Mouse (Mus musculus) megakaryocyte, adult 5-6 weeks (primary cell): ENCODE measurements around the gene Itgb4. TPM values are rescaled to one million over a fixed set of nuclear protein-coding genes. Genes with fewer than 3 reads are reported as not detected.
A peak's percentile ranks its signal among the peaks of the same experiment; 100 is the strongest.

Experiments
- ATAC-seq: 2 replicates; pipeline ENCODE4 v1.8.0; 2016; ENCODE audit warnings: mild to moderate bottlenecking, inconsistent platforms; ENCODE audit not compliant: poor library complexity, severe bottlenecking
- total RNA-seq, 2 experiments: library from RNA; stranded (forward) in 1 of 2; stranded (reverse) in 1 of 2; fragments of 153-499, 151-499 nt in 1 of 2; fragments of 221-1000, 200-1000 nt in 1 of 2; gene quantifications; 2 replicates each; pipeline versions ENCODE4 v1.2.3 to v1.2.4; 2015 to 2017

Gene Itgb4
- total RNA-seq, 2 experiments from 2014 or later = 0.09 TPM; not detected in 1

GRCm38 (mm10) chr11:116025056-116025845 lies 50.7 kb downstream of the Itgb4 start:
- no peak for ATAC-seq

GRCm38 (mm10) chr11:116027756-116028155 lies 53.2 kb downstream of the Itgb4 start, which contains the start of gene H3f3b:
Gene H3f3b, minus strand, starts transcription at chr11:116027962.
- ATAC-seq = no peak

DNA sequence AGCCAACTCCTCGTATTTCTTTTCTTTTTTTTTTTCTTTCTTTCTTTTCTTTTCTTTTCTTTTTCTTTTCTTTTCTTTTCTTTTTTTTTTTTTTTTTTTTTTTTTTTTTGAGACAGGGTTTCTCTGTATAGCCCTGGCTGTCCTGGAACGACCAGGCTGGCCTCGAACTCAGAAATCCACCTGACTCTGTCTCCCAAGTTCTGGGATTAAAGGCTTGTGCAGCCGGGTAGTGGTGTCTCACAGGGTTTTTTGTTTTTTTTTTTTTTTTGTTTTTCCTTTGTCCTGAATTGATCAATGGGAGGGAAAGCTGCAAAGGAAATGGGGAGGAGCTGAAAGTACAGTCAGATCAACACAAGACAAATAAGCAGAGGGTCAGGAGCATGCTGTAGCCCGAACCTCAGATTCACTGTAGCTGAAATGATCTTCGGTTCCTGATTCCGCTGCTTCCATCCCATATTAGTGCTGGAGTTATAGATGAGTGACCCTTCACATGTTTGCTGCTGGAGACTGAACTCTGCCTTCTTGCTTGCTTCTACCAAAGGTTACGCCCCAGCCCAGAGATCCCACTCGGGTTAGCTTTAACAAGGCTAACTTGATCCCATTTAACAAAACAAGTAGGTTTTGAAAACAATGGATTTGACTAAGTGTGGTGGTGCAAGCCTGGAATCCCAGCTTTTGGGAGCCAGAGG lies 53.8 kb downstream of the Itgb4 start:
- ATAC-seq = no peak

- ATAC-seq = no peak
These were observed 54.8 kb downstream of the Itgb4 start for GRCm38 (mm10) chr11:116029086-116029865.

GRCm38 (mm10) chr11:116030088-116030897 lies 55.8 kb downstream of the Itgb4 start, which contains the start of gene Unk:
Gene Unk, plus strand, starts transcription at chr11:116030322.
- peak; percentile 85 for ATAC-seq

DNA sequence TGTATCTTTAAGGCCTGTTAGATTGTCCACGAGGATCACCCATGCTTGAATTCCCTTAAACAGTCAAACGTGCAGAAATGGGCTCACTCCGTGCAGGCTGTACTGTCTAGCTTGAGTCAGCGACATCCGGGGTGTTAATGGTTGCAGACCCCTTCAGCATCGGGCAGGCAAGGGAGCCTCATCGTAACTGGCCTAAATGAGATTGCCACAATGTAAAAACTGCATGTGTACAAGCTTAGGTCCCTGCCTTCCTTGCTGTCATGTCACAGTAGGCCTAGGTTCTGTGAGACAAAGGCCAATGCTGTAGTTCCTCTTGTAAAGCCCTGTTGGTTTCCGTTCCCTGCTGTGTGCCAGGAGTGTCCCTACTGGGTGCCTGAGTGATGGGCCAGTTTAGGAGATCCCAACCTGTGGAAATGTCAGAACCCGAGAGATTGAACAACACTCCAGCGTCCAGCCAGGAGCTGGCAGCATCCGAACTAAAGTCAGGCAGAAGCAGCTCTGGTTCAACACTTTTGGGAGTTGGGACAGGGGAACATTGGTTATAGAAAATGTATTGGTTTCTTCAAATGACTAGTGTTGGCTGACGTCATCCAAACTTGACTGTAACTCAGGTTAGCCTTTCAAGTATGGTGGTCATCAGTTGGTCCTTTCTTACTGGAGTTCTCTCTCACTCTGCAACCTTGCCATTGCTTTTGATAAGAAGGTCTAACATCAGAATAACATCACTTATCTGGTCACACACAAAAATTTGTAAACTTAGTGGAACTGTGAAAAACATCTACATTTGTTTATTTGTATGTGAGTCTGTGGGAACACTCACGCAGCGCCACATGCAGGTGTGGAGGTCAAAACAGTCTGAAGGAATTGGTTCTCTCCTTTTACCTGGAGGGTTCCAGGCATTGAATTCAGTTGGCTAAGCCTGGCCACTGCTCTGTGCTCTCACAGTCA lies 56.7 kb downstream of the Itgb4 start:
- ATAC-seq = peak; percentile 47

GRCm38 (mm10) chr11:116034584-116034983 lies 60.1 kb downstream of the Itgb4 start:
- ATAC-seq = no peak

DNA sequence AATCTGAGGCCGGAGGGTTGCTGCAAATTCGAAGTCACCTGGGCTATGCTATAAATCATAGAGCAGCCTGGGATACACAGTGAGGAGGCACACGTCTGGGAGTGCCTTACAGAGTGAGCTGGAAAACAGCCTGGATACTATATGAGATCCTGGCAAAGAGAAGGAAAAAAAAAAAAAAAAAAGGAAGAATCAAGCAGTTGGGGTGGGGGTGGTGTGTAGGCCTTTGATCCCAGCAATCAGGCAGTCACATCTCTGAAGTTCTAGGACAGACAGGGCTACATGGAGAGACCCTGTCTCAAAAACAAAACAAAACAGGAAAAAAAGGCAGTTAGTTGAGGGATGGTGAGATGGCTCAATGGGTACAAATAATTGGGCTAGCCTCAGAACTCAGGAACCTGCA lies 62.2 kb downstream of the Itgb4 start:
- ATAC-seq = no peak

DNA sequence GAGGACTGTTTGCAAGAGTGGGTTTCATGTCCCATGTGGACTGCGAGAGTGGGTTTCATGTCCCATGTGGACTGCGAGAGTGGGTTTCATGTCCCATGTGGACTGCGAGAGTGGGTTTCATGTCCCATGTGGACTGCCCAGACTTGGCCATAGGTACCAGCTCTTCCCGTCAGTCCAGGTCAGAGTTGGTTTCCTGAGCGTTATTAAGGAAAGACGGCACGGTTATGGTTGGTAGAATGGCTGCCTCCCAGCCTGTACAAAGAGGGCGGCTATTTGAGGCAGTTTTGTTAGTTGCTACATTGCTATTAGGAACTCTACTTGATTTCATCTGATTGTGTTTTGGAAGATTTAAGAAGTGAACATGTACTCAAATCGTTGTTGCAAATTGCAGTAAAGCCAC lies 63.3 kb downstream of the Itgb4 start:
- ATAC-seq = no peak

GRCm38 (mm10) chr11:116040593-116040992 lies 66.1 kb downstream of the Itgb4 start:
- no peak for ATAC-seq

- ATAC-seq = no peak
These were observed 67.3 kb downstream of the Itgb4 start for GRCm38 (mm10) chr11:116041833-116042232.

DNA sequence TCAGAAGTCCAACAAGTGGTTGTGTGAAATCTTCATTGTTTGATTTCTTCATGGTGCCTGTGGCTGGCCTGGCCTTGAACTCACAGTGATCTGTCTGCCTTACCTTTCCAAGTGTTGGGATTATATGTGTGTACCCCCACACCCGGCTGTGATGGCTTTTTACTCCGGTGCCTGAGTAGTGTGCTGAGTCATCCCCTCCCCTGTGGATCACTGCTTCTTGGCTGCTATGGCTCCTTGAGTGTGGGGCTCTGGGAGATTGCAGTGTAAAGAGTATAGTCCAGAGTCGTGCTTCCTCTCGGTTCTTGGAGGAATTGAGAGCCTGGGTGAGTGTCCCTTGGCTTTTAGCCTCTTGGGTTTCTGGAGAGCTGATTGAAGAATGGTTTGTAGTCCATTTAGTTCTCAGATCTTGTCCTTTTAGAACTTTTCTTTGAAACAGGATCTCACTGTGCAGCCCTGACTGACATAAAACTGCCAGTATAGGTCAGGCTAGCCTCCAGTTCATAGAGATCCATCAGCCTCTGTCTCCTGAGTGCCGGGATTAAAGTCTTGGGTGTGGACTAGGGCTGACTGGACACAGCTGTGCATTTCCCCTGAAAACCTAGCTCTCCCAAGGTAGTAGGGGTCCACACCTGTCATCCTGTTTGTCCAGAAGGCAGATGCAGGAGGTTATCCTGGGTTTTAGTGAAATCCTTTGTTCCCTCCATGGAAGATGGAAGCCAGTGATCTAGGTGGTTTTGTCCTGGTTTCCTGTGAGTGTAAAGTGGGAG lies 68.0 kb downstream of the Itgb4 start:
- ATAC-seq = no peak

DNA sequence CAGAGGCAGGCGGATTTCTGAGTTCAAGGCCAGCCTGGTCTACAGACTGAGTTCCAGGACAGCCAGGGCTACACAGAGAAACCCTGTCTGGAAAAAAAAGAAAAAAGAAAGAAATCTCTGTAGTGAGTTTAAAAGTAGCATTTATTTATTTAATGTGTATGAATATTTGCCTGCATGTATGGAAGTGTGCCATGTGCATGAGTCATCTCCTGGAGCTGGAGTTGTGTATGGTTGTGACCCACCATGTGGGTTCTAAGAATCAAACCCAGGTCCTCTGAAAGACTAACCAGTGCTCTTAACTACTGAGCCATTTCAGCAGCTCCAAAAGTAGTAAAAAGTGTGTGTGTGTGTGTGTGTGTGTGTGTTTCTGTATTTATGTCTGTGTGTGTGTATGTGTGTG lies 68.8 kb downstream of the Itgb4 start:
- no peak for ATAC-seq

- ATAC-seq = no peak
These were observed 70.7 kb downstream of the Itgb4 start for GRCm38 (mm10) chr11:116045173-116045572.

DNA sequence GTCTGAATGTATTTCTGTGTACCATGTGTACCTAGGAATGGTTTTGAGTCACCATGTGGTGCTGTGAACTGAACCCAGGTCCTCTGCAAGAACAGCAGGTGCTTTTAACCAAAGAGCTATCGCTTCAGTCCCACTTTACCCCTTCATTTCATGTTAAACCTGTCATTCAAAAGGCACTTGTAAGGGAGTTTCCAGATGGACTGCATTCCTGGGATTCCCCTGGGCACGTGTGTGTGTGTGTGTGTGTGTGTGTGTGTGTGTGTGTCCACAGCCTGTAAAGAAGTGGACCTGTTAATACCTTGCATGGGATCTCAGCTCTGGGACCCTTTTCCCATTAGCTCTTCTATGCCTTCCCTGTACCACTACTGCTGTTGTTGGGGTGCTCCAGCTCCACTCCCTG lies 75.1 kb downstream of the Itgb4 start:
- no peak for ATAC-seq

GRCm38 (mm10) chr11:116050196-116050595 lies 75.7 kb downstream of the Itgb4 start:
- ATAC-seq = no peak

GRCm38 (mm10) chr11:116053510-116054229 lies 79.2 kb downstream of the Itgb4 start:
- no peak for ATAC-seq

DNA sequence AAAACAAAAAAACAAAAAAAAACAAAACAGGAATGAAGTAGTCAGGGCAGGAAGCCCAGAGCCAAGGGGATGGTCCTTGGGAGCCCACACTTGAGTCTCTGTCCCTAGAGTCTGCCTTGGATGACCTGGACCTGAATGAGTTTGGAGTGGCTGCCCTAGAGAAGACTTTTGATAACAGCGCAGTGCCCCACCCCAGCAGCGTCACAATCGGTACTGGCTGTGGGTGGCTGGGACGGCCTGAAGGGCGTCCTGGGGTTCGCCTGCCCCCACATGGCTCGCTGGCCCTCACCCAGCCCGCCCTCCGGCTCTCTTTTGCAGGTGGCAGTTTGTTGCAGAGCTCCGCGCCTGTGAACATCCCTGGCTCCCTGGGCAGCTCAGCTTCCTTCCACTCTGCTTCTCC lies 81.4 kb downstream of the Itgb4 start:
- no peak for ATAC-seq
